Mouse (Mus musculus): Measurements from ENCODE around the gene Zfp867. TPM values are rescaled to one million over a fixed set of nuclear protein-coding genes. Genes with fewer than 3 reads are reported as not detected.

Zfp867 gene
- polyA plus RNA-seq, 1 experiment = 0.25 TPM

DNA sequence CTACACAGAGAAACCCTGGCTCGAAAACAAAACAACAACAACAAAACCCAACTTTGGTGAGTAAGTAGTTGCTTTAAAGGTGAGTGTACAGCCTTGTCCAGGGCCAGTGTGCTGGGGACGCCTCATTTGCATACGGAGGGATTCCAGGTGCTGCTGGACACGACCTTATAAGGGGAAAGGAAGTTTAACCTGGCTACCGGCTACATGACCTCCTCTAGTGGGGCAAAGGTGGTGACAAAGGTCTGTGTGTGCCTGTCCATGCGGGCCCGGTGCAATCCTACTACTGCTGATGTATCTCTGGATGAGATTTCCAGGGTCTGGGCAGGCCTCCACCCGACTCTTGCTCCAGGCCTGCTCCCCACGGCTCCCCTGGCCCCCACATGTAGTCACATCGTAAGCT lies 40.5 kb upstream of the Zfp867 start:
- Histone ChIP-seq H3K4me3 (ENCODE audit: extremely low read depth, insufficient read depth, insufficient read length) (no peak overlapping the region), H3K36me3 (ENCODE audit: control insufficient read depth, insufficient read depth, low read length) (no peaks in the 10 kb centered on the region), H3K4me1 (ENCODE audit: control insufficient read depth, insufficient read depth, insufficient read length) (no peaks in the 10 kb centered on the region), H3K27ac (ENCODE audit: insufficient read depth, low read length) (no peak overlapping the region), H3K27me3 (ENCODE audit: control insufficient read depth, insufficient read depth, low read length) (no peaks in the 10 kb centered on the region)
- TF ChIP-seq CTCF (IDR thresholded peaks at IDR 0.05; ENCODE audit: extremely low read depth, insufficient read depth, insufficient read length, insufficient replicate concordance) (no peak), POLR2A (IDR thresholded peaks at IDR 0.05; ENCODE audit: low read depth, low read length) (no peak)
- WGBS = 92% methylated on average over 10 of the region's 10 CpGs
- DNase-seq (ENCODE audit: low read depth in 1 of 2, low spot score in 2 of 2) = no peak

DNA sequence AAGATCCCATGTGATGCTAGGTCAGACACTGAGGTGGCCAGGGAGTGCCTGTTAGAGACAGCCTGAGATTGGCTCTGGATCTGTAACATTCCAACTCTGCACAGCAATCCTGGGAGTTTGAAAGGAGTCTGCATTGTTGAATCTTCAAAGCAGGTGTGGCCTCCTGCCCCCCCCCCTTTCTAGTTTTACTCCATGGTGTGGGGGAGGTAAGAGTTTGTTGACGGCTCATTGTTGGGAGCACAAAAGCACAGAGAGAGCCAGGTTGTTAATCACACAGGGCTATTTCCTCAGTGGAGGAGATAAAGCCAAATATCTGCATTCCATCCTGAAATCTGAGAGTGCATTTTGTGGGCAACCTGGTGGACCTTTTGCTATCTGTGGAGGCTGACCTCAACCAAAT lies 39.3 kb upstream of the Zfp867 start:
- Histone ChIP-seq H3K4me3 (ENCODE audit: extremely low read depth, insufficient read depth, insufficient read length) (no peak overlapping the region), H3K27ac (ENCODE audit: insufficient read depth, low read length) (no peak overlapping the region), H3K4me1 (ENCODE audit: control insufficient read depth, insufficient read depth, insufficient read length) (peaks cover 1% of the 10 kb centered on the region; the same call in 1 of the 2 replicates), H3K36me3 (ENCODE audit: control insufficient read depth, insufficient read depth, low read length) (no peaks in the 10 kb centered on the region), H3K27me3 (ENCODE audit: control insufficient read depth, insufficient read depth, low read length) (no peaks in the 10 kb centered on the region)
- WGBS = 96% methylated on average over 1 of the region's 1 CpGs
- TF ChIP-seq POLR2A (IDR thresholded peaks at IDR 0.05; ENCODE audit: low read depth, low read length) = no peak
- no peak for TF ChIP-seq CTCF (IDR thresholded peaks at IDR 0.05; ENCODE audit: extremely low read depth, insufficient read depth, insufficient read length, insufficient replicate concordance)
- DNase-seq (ENCODE audit: low read depth in 1 of 2, low spot score in 2 of 2) = no peak

DNA sequence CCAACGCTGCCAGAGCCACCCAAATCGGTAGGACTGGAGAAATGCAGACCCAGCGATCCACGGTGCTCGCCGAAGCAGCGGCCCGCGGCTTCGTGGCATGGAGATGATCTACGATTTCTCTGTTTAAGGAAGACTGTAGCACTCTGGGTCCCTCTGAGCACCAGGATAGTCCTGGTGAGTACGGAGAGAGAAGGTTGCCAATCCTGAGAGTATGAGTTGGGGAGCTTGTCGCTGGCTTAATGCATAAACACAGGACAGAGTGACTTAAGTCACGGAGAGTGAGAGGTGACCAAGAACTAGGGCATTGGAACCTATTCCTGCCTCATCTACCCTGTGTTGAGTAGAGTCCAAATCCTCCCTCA lies 34.4 kb upstream of the Zfp867 start:
- Histone ChIP-seq H3K36me3 (ENCODE audit: control insufficient read depth, insufficient read depth, low read length) (peaks cover 8% of the 10 kb centered on the region), H3K27me3 (ENCODE audit: control insufficient read depth, insufficient read depth, low read length) (no peaks in the 10 kb centered on the region; the same call in 1 of the 2 replicates), H3K4me1 (ENCODE audit: control insufficient read depth, insufficient read depth, insufficient read length) (peaks cover 5% of the 10 kb centered on the region), H3K4me3 (ENCODE audit: extremely low read depth, insufficient read depth, insufficient read length) (peak overlapping the region; percentile 77), H3K27ac (ENCODE audit: insufficient read depth, low read length) (peak overlapping the region; percentile 48)
- TF ChIP-seq CTCF (IDR thresholded peaks at IDR 0.05; ENCODE audit: extremely low read depth, insufficient read depth, insufficient read length, insufficient replicate concordance) (no peak), POLR2A (IDR thresholded peaks at IDR 0.05; ENCODE audit: low read depth, low read length) (no peak)
- DNase-seq (ENCODE audit: low read depth in 1 of 2, low spot score in 2 of 2) = no peak
- 10% methylated on average over 14 of the region's 14 CpGs for WGBS

DNA sequence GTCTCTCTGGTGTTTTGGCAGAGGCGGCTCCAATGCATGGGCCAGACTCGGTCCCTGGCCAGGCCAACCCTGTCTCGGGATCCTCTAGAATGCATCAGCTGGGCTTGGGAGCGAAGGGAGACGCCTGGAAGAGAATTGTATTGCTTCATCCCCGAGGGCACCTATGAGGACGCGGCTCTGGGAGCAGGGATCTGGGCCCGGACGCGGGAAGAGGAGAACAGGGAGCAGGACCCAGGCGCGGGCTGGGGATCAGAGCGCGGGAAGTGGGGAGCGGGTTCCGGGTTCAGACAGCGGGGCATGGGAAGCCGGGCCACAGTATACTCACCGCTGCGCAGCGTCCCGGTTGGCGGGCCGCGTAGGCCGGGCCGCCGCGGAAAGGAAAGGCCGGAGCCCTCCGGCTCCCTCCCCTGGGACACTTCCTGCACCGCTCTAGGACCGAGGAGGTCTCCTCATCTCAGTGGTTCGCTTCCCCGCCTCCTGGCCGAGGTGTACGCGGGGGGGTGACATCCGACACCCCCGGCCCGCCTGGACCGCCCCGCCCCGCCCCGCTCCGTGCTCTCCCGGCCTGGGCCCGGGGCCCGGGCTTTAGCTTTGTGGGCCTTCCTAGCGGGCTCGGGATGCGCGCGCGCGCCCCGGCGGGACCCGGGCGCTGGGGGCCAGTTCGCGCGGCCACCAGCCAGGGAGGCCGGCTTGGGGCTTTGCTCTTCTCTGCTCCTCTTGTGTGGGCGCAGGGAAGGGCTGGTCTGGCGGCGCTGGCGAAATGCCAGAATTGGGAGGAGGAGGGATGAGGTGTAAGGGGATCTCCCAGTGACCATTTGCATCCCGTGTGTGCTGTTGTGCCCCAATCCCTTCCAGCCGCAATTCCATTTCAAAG lies 33.8 kb upstream of the Zfp867 start:
- H3K4me1 ChIP-seq (ENCODE audit: control insufficient read depth, insufficient read depth, insufficient read length) = peaks cover 5% of the 10 kb centered on the region
- H3K4me3 ChIP-seq (ENCODE audit: extremely low read depth, insufficient read depth, insufficient read length) = peak overlapping the region; percentile 77
- no peaks in the 10 kb centered on the region; the same call in 1 of the 2 replicates for H3K27me3 ChIP-seq (ENCODE audit: control insufficient read depth, insufficient read depth, low read length)
- H3K27ac ChIP-seq (ENCODE audit: insufficient read depth, low read length) = peak overlapping the region; percentile 48
- peak; percentile 36 to 76 for DNase-seq (ENCODE audit: low read depth in 1 of 2, low spot score in 2 of 2)
- 1% methylated on average over 71 of the region's 71 CpGs for WGBS
- peaks cover 8% of the 10 kb centered on the region for H3K36me3 ChIP-seq (ENCODE audit: control insufficient read depth, insufficient read depth, low read length)
- TF ChIP-seq POLR2A (IDR thresholded peaks at IDR 0.05; ENCODE audit: low read depth, low read length) (peak; percentile 9), CTCF (IDR thresholded peaks at IDR 0.05; ENCODE audit: extremely low read depth, insufficient read depth, insufficient read length, insufficient replicate concordance) (no peak)

DNA sequence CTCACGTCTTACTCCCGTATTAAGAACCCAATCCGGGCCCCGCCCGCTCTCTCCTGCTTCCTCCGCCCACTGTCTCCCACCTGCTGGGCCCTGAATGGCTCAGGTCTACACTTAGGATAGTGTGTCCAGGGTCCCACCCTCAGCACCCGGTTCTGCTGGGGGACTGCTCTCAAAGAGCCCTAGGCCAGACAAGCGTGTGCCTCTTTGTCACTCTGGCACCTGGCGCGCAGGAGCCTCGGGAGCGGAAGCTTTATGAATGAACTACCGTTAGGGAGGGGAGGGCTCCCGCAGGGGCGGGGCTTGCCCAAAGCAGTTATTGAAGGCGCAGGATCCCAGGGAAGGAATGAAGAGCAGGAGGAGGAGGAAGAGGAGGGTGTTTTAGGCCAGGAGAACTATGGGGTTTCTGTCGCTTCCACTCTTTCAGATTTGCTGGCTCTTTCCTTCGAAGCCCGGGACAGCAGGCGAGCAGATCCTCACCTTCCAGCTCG lies 33.1 kb upstream of the Zfp867 start:
- Histone ChIP-seq H3K4me1 (ENCODE audit: control insufficient read depth, insufficient read depth, insufficient read length) (peaks cover 5% of the 10 kb centered on the region), H3K27me3 (ENCODE audit: control insufficient read depth, insufficient read depth, low read length) (no peaks in the 10 kb centered on the region; the same call in 1 of the 2 replicates), H3K4me3 (ENCODE audit: extremely low read depth, insufficient read depth, insufficient read length) (peak overlapping the region; percentile 77), H3K36me3 (ENCODE audit: control insufficient read depth, insufficient read depth, low read length) (peaks cover 8% of the 10 kb centered on the region), H3K27ac (ENCODE audit: insufficient read depth, low read length) (peak overlapping the region; percentile 44; the same call in 1 of the 2 replicates)
- peak in 1 of 2 experiments; percentile 57 for DNase-seq (ENCODE audit: low read depth in 1 of 2, low spot score in 2 of 2)
- TF ChIP-seq POLR2A (IDR thresholded peaks at IDR 0.05; ENCODE audit: low read depth, low read length) (no peak), CTCF (IDR thresholded peaks at IDR 0.05; ENCODE audit: extremely low read depth, insufficient read depth, insufficient read length, insufficient replicate concordance) (no peak)
- under 1% methylated on average over 21 of the region's 21 CpGs for WGBS

DNA sequence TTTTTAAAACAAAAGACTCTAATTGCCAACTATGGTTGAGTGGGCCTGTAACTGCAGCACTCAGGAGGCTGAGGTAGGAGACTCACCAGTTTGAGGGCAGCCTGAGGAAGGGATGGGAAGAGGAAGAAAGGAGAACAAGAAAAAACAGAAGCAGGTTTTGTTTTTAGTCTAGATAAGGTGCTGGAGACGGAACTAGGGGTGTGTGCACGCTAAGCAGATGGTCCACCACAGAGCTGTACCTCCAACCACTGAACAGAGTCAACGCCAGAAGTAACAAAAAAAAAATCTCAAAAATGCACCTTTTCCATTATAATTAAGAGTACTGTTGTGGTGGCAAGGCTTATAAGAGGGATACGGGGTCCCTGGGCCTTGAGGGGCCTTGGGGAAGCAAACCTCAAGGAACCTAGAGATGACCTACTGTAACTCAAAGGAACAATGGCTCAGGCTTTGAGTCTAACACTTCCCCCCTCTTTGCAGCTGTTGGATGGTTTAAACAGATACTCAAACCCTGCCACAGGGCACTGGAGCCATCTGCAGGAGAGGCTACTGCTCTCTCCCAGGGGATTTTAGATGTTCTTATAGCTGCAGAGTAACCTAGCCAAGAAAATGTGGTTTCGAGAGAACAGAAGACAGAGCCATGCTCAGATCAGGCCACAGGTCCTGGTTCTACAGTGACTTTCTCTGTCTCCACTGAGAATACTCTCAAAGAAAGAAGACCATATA lies 29.9 kb upstream of the Zfp867 start:
- no peak for DNase-seq (ENCODE audit: low read depth in 1 of 2, low spot score in 2 of 2)
- H3K27me3 ChIP-seq (ENCODE audit: control insufficient read depth, insufficient read depth, low read length) = no peaks in the 10 kb centered on the region; the same call in 1 of the 2 replicates
- WGBS = 34% methylated on average over 5 of the region's 5 CpGs
- peaks cover 19% of the 10 kb centered on the region for H3K36me3 ChIP-seq (ENCODE audit: control insufficient read depth, insufficient read depth, low read length)
- H3K4me3 ChIP-seq (ENCODE audit: extremely low read depth, insufficient read depth, insufficient read length) = no peak overlapping the region
- TF ChIP-seq CTCF (IDR thresholded peaks at IDR 0.05; ENCODE audit: extremely low read depth, insufficient read depth, insufficient read length, insufficient replicate concordance) (no peak), POLR2A (IDR thresholded peaks at IDR 0.05; ENCODE audit: low read depth, low read length) (no peak)
- no peak overlapping the region; the same call in 1 of the 2 replicates for H3K27ac ChIP-seq (ENCODE audit: insufficient read depth, low read length)
- peaks cover 5% of the 10 kb centered on the region for H3K4me1 ChIP-seq (ENCODE audit: control insufficient read depth, insufficient read depth, insufficient read length)

Measured in spleen, adult 2 months (tissue).